Mouse (Mus musculus): ENCODE measurements around the gene Gm49388. TPM values are rescaled to one million over a fixed set of nuclear protein-coding genes. Genes with fewer than 3 reads are reported as not detected.

The Gm49388 gene
- not detected for polyA plus RNA-seq (2014; fragmentation: Illumina TruSeq; extraction: RNeasy Lipid Tissue Mini Kit (QIAGEN cat#74804); ENCODE audit: low replicate concordance)

DNA sequence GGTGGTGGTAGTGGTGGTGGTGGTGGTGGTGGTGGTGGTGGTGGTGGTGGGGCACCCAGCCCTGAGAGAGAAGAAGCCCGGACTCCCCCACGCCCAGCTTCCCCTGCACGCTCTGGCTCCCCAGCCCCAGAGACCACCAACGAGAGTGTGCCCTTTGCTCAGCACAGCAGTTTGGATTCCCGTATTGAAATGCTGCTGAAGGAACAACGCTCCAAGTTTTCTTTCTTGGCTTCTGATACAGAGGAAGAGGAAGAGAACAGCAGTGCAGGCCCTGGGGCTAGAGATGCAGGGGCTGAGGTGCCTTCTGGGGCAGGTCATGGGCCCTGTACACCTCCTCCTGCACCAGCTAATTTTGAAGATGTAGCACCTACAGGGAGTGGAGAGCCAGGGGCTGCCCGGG, at the start of gene Gm49388:
Gene Gm49388, plus strand, starts transcription at position 301 of the 400 bp plus-strand sequence.

DNA sequence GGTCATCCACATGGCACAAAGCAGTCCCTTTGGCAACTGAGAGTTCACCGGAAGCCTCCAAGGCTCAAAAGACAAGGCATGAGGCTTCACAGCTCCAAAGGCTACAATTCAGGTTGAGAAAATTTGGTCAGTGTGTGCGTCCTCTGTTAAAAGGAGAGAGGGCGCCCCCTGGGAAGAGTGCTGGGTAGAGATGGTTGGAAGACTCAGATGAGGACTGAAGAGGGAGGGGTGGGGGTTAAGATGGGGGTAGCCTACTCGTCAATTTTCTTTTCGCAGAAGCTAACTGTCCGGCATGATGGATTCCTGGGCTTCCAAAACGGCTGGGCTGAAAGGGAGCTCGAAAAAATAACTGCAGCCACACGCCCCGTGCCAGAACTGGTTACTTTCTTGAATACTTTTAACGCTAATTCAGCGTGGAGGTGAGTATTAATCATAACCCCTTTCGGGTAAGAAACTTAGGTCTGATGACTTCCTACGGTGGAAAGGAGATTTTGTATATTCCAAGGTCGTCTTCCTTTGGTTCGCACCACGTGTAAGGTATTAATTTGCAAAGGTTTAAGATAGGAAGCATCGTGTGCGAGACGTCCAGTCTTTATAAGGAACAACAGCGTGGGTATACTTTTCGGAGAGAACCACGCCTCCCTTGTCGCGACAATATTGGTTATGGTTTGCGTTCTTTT, 40.9 kb upstream of the Gm49388 start, which contains the start of gene Fbxl19:
Gene Fbxl19, plus strand, starts transcription at position 178 of the 680 bp plus-strand sequence.

DNA sequence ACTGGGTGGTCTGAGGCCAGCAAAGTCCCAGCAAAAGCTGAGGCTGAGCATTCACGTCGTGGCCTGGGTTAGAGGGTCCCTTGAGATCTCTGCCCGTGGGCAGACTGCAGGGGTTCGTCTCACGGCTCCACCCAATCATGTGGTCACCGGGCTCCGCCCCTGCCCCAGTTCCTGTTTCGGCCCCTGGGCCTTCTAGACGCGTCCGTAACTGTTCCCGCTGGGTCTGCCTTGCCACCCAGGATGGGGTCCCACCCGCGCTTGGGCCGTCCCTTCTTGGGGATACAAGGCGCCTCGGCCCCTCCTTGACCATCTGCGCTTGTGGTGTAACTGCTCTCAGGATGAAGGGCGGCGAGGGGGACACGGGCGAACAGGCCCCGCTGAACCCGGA, 15.8 kb upstream of the Gm49388 start, which contains the start of gene Orai3:
Gene Orai3, plus strand, starts transcription at position 165 of the 388 bp plus-strand sequence.

GRCm38 (mm10) chr7:127776426-127776825, 9.0 kb upstream of the Gm49388 start, which contains the start of gene Setd1a:
Gene Setd1a (plus strand): TSS chr7:127776670.

DNA sequence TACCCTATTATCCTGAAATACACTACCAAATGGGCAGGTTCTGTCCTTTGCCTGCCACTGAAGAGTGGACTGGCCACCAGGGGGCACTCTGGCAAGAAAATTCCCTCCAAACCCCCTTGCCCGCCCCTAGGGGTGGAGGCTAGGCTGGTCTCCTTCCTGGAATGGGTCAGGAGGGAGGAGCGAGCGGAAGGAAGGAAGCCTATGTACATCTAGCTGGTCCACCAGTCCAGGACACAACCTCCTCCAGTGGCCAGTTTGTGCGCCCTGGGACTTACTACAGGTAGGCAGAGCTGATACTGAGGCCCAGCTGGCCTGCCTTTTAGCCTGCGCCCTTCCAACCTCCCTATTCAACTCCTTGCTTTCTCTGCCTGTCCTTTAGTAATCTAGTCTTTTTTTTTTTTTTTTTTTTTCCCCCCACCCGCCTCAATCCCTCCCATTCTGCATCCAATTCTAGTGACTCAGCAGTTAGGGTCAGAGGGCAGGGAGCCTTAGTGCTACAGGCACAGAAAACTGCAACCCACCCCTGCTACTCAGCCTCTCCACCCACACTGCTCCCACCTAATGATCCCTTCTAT, 15.1 kb downstream of the Gm49388 start, which contains the start of gene Hsd3b7:
Gene Hsd3b7, plus strand, starts transcription at position 170 of the 575 bp plus-strand sequence.

DNA sequence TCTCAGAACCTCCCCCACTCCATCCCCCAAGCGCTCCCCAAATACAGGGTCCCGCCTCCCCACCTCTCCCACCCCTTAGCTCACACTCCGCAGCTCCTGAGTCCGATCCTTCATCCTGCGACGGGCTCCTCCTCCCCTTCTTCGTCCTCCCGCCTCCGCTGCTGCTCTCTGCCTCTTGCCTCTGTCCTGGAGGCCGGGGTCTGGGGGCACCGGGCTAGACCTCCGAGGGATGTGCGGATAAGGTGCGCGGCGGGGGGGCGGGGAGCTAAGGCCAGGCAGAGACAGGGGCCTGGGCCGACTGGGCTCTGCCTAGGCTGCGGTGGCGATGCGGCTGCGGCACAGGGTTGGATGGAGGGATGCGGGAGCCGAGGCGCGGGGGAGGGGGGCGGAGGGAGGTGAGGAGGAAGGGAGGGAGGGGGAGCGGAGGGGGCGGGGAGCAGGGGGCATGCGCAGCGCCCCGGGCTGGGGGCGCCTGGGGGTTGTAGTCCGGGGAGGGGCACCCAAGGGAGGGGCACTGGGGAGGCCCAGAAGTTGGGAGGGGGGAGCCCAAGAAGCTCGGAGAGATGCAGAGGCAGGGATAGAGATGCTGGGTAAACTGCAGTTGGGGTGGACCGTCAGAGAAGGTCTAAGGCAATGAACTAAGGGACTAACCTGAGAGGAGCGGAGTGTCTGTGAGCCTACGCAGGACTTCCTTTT, 38.9 kb downstream of the Gm49388 start, which contains the start of the genes Stx4a and Stx1b:
Gene Stx4a, plus strand, starts transcription at position 119 of the 696 bp plus-strand sequence.
Gene Stx1b, minus strand, starts transcription at position 374 of the 696 bp plus-strand sequence.

Other genes starting within 250 kb of the Gm49388 start
- not detected for gene Tmem265, start 224.2 kb upstream of the Gm49388 start, polyA plus RNA-seq (2014; fragmentation: Illumina TruSeq; extraction: RNeasy Lipid Tissue Mini Kit (QIAGEN cat#74804); ENCODE audit: low replicate concordance)
- gene Phkg2, start 212.3 kb upstream of the Gm49388 start, polyA plus RNA-seq (2014; fragmentation: Illumina TruSeq; extraction: RNeasy Lipid Tissue Mini Kit (QIAGEN cat#74804); ENCODE audit: low replicate concordance) = 18.3 TPM
- not detected for gene Ccdc189, start 197.0 kb upstream of the Gm49388 start, polyA plus RNA-seq (2014; fragmentation: Illumina TruSeq; extraction: RNeasy Lipid Tissue Mini Kit (QIAGEN cat#74804); ENCODE audit: low replicate concordance)
- gene Rnf40, start 196.8 kb upstream of the Gm49388 start, polyA plus RNA-seq (2014; fragmentation: Illumina TruSeq; extraction: RNeasy Lipid Tissue Mini Kit (QIAGEN cat#74804); ENCODE audit: low replicate concordance) = 0.82 TPM
- gene Zfp629, start 169.8 kb upstream of the Gm49388 start, polyA plus RNA-seq (2014; fragmentation: Illumina TruSeq; extraction: RNeasy Lipid Tissue Mini Kit (QIAGEN cat#74804); ENCODE audit: low replicate concordance) = 4.8 TPM
- 1.2 TPM for gene Bcl7c, start 76.7 kb upstream of the Gm49388 start, polyA plus RNA-seq (2014; fragmentation: Illumina TruSeq; extraction: RNeasy Lipid Tissue Mini Kit (QIAGEN cat#74804); ENCODE audit: low replicate concordance)
- 0.74 TPM for gene Ctf1, start 72.9 kb upstream of the Gm49388 start, polyA plus RNA-seq (2014; fragmentation: Illumina TruSeq; extraction: RNeasy Lipid Tissue Mini Kit (QIAGEN cat#74804); ENCODE audit: low replicate concordance)
- not detected for gene Ctf2, start 53.4 kb upstream of the Gm49388 start, polyA plus RNA-seq (2014; fragmentation: Illumina TruSeq; extraction: RNeasy Lipid Tissue Mini Kit (QIAGEN cat#74804); ENCODE audit: low replicate concordance)
- gene Fbxl19, start 41.1 kb upstream of the Gm49388 start, polyA plus RNA-seq (2014; fragmentation: Illumina TruSeq; extraction: RNeasy Lipid Tissue Mini Kit (QIAGEN cat#74804); ENCODE audit: low replicate concordance) = 0.11 TPM
- gene Orai3, start 15.8 kb upstream of the Gm49388 start, polyA plus RNA-seq (2014; fragmentation: Illumina TruSeq; extraction: RNeasy Lipid Tissue Mini Kit (QIAGEN cat#74804); ENCODE audit: low replicate concordance) = 0.63 TPM
- gene Setd1a, start 8.9 kb upstream of the Gm49388 start, polyA plus RNA-seq (2014; fragmentation: Illumina TruSeq; extraction: RNeasy Lipid Tissue Mini Kit (QIAGEN cat#74804); ENCODE audit: low replicate concordance) = 3.5 TPM
- gene Hsd3b7, start 15.0 kb downstream of the Gm49388 start, polyA plus RNA-seq (2014; fragmentation: Illumina TruSeq; extraction: RNeasy Lipid Tissue Mini Kit (QIAGEN cat#74804); ENCODE audit: low replicate concordance) = 14.6 TPM
- 11.9 TPM for gene Stx4a, start 38.7 kb downstream of the Gm49388 start, polyA plus RNA-seq (2014; fragmentation: Illumina TruSeq; extraction: RNeasy Lipid Tissue Mini Kit (QIAGEN cat#74804); ENCODE audit: low replicate concordance)
- 0.30 TPM for gene Stx1b, start 38.9 kb downstream of the Gm49388 start, polyA plus RNA-seq (2014; fragmentation: Illumina TruSeq; extraction: RNeasy Lipid Tissue Mini Kit (QIAGEN cat#74804); ENCODE audit: low replicate concordance)
- 4.9 TPM for gene Zfp646, start 90.6 kb downstream of the Gm49388 start, polyA plus RNA-seq (2014; fragmentation: Illumina TruSeq; extraction: RNeasy Lipid Tissue Mini Kit (QIAGEN cat#74804); ENCODE audit: low replicate concordance)
- 0.52 TPM for gene Zfp668, start 91.2 kb downstream of the Gm49388 start, polyA plus RNA-seq (2014; fragmentation: Illumina TruSeq; extraction: RNeasy Lipid Tissue Mini Kit (QIAGEN cat#74804); ENCODE audit: low replicate concordance)
- gene Prss53, start 105.4 kb downstream of the Gm49388 start, polyA plus RNA-seq (2014; fragmentation: Illumina TruSeq; extraction: RNeasy Lipid Tissue Mini Kit (QIAGEN cat#74804); ENCODE audit: low replicate concordance) = not detected
- gene Gm21974, start 109.8 kb downstream of the Gm49388 start, polyA plus RNA-seq (2014; fragmentation: Illumina TruSeq; extraction: RNeasy Lipid Tissue Mini Kit (QIAGEN cat#74804); ENCODE audit: low replicate concordance) = not detected
- 24.9 TPM for gene Vkorc1, start 110.0 kb downstream of the Gm49388 start, polyA plus RNA-seq (2014; fragmentation: Illumina TruSeq; extraction: RNeasy Lipid Tissue Mini Kit (QIAGEN cat#74804); ENCODE audit: low replicate concordance)
- gene Bckdk, start 118.5 kb downstream of the Gm49388 start, polyA plus RNA-seq (2014; fragmentation: Illumina TruSeq; extraction: RNeasy Lipid Tissue Mini Kit (QIAGEN cat#74804); ENCODE audit: low replicate concordance) = 1.1 TPM
- 5.7 TPM for gene Kat8, start 126.9 kb downstream of the Gm49388 start, polyA plus RNA-seq (2014; fragmentation: Illumina TruSeq; extraction: RNeasy Lipid Tissue Mini Kit (QIAGEN cat#74804); ENCODE audit: low replicate concordance)
- 0.26 TPM for gene Prss8, start 144.5 kb downstream of the Gm49388 start, polyA plus RNA-seq (2014; fragmentation: Illumina TruSeq; extraction: RNeasy Lipid Tissue Mini Kit (QIAGEN cat#74804); ENCODE audit: low replicate concordance)
- not detected for gene Prss36, start 161.1 kb downstream of the Gm49388 start, polyA plus RNA-seq (2014; fragmentation: Illumina TruSeq; extraction: RNeasy Lipid Tissue Mini Kit (QIAGEN cat#74804); ENCODE audit: low replicate concordance)
- 567 TPM for gene Fus, start 181.8 kb downstream of the Gm49388 start, polyA plus RNA-seq (2014; fragmentation: Illumina TruSeq; extraction: RNeasy Lipid Tissue Mini Kit (QIAGEN cat#74804); ENCODE audit: low replicate concordance)
- gene Pycard, start 208.3 kb downstream of the Gm49388 start, polyA plus RNA-seq (2014; fragmentation: Illumina TruSeq; extraction: RNeasy Lipid Tissue Mini Kit (QIAGEN cat#74804); ENCODE audit: low replicate concordance) = 89.0 TPM
- not detected for gene Trim72, start 218.3 kb downstream of the Gm49388 start, polyA plus RNA-seq (2014; fragmentation: Illumina TruSeq; extraction: RNeasy Lipid Tissue Mini Kit (QIAGEN cat#74804); ENCODE audit: low replicate concordance)